Mouse (Mus musculus): ENCODE data around the gene Nol10. TPM values are rescaled to one million over a fixed set of nuclear protein-coding genes. Genes with fewer than 3 reads are reported as not detected.
"Not testable (repeated sequence)": the region's sequence is repeated elsewhere in the genome, so short reads cannot be mapped to it uniquely, and the experiment has no call there.

Gene Nol10
- polyA plus RNA-seq, 1 experiment from 2014 or later: 15.0 TPM

- peak; percentile 28 for DNase-seq (ENCODE audit: low spot score)
- H3K27me3 ChIP-seq (ENCODE audit: insufficient read depth, low read length): no peaks in the 10 kb centered on the region
- no peak overlapping the region for H3K27ac ChIP-seq
- H3K4me1 ChIP-seq (replicated peaks; ENCODE audit: insufficient read depth, low read length): no peaks in the 10 kb centered on the region; the same call in 1 of the 2 replicates
- WGBS: 55% methylated on average over 7 of the region's 7 CpGs
- no peak for ATAC-seq (replicated peaks; ENCODE audit: low FRiP score, low read depth)
- no peak overlapping the region for H3K9ac ChIP-seq (ENCODE audit: low read depth, low read length)
- H3K4me3 ChIP-seq (replicated peaks; ENCODE audit: low read depth, low read length): no peak overlapping the region
- no peak for TF ChIP-seq CTCF (IDR thresholded peaks at IDR 0.05; ENCODE audit: low read depth)
- H3K9me3 ChIP-seq (replicated peaks; ENCODE audit: low read length): no peaks in the 10 kb centered on the region
- H3K36me3 ChIP-seq (ENCODE audit: insufficient read depth, low read length): no peaks in the 10 kb centered on the region
- H3K4me2 ChIP-seq (ENCODE audit: low read length): no peak overlapping the region
These were observed 121.6 kb downstream of the Nol10 start for GRCm38 (mm10) chr12:17469869-17470268.

- H3K4me3 ChIP-seq (replicated peaks; ENCODE audit: low read depth, low read length); H3K4me2 ChIP-seq (ENCODE audit: low read length); H3K9me3 ChIP-seq (replicated peaks; ENCODE audit: low read length); H3K27ac ChIP-seq; H3K4me1 ChIP-seq (replicated peaks; ENCODE audit: insufficient read depth, low read length); H3K9ac ChIP-seq (ENCODE audit: low read depth, low read length); DNase-seq (ENCODE audit: low spot score); ATAC-seq (replicated peaks; ENCODE audit: low FRiP score, low read depth); H3K36me3 ChIP-seq (ENCODE audit: insufficient read depth, low read length); H3K27me3 ChIP-seq (ENCODE audit: insufficient read depth, low read length): not testable (repeated sequence)
These were observed 122.3 kb downstream of the Nol10 start for GRCm38 (mm10) chr12:17470528-17470927.

DNA sequence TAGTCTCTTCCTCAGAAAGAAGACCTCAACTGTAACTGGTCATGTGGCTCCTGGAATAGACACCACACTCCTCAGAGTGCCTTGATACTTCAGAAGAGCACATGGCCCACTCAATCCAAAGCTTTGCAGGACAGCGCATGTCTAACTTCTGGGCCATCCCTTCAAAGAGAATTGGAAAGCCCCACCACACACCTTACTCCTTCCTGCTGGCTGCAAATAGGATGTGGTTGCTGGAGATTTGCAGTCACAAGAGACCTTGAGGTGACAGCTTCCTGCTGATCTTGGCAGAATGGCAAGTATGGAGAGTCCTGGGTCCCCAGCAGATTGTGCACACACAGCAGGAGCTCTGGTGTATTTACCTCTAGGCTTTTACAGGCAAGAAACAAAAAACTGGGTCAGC lies 123.1 kb downstream of the Nol10 start:
- Histone ChIP-seq H3K27me3 (ENCODE audit: insufficient read depth, low read length) (no peaks in the 10 kb centered on the region), H3K9ac (ENCODE audit: low read depth, low read length) (no peak overlapping the region), H3K4me1 (replicated peaks; ENCODE audit: insufficient read depth, low read length) (no peaks in the 10 kb centered on the region; the same call in 1 of the 2 replicates), H3K27ac (no peak overlapping the region), H3K9me3 (replicated peaks; ENCODE audit: low read length) (no peaks in the 10 kb centered on the region), H3K4me2 (ENCODE audit: low read length) (no peak overlapping the region), H3K4me3 (replicated peaks; ENCODE audit: low read depth, low read length) (no peak overlapping the region), H3K36me3 (ENCODE audit: insufficient read depth, low read length) (no peaks in the 10 kb centered on the region)
- peak; percentile 59 for DNase-seq (ENCODE audit: low spot score)
- ATAC-seq (replicated peaks; ENCODE audit: low FRiP score, low read depth): no peak
- no peak for TF ChIP-seq CTCF (IDR thresholded peaks at IDR 0.05; ENCODE audit: low read depth)
- WGBS: 72% methylated on average over 1 of the region's 1 CpGs

DNA sequence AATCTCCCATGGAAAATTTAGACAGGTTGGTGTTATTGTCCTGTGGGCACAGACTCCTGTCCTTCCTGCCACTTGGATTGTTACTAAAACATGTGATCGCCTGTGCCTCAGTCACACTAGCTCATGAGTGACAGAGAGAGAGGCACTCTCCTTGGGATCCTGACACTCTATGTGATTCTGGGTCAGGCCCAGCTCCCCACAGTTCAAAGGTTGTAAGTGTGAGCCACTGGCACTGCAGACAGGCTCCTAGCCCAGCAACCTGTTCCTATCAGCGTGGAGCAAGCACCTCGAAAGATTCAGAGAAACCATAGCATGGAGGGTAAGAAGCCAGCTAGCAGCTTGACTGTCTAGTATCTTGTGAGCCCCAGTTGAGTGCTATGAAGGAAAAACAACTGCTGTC lies 124.9 kb downstream of the Nol10 start:
- ATAC-seq (replicated peaks; ENCODE audit: low FRiP score, low read depth) (no peak), DNase-seq (ENCODE audit: low spot score) (no peak)
- TF ChIP-seq CTCF (IDR thresholded peaks at IDR 0.05; ENCODE audit: low read depth): no peak
- Histone ChIP-seq H3K4me2 (ENCODE audit: low read length) (no peak overlapping the region), H3K4me1 (replicated peaks; ENCODE audit: insufficient read depth, low read length) (no peaks in the 10 kb centered on the region; the same call in 1 of the 2 replicates), H3K27ac (no peak overlapping the region), H3K4me3 (replicated peaks; ENCODE audit: low read depth, low read length) (no peak overlapping the region), H3K36me3 (ENCODE audit: insufficient read depth, low read length) (no peaks in the 10 kb centered on the region), H3K9me3 (replicated peaks; ENCODE audit: low read length) (no peaks in the 10 kb centered on the region), H3K27me3 (ENCODE audit: insufficient read depth, low read length) (no peaks in the 10 kb centered on the region), H3K9ac (ENCODE audit: low read depth, low read length) (no peak overlapping the region)
- 96% methylated on average over 3 of the region's 3 CpGs for WGBS

DNA sequence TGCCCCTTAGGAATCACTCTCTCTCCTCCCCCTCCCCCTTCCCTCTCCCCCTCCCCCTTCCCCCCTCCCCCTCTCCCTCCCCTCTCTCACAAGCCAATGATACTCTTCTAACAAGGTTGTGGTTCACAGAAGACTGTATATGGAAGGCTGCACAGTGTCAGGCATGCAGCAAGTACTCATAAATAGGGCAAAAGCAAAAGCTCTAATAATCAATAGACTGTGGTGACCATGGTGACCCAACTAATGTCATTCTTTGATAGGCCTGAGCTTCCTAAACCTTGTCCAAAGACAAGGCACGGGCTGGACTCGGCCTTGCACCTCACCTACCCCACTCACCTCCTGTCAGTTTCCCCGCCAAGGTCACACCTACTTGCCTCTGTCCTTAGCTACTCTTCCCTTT lies 125.6 kb downstream of the Nol10 start:
- TF ChIP-seq CTCF (IDR thresholded peaks at IDR 0.05; ENCODE audit: low read depth): no peak
- Histone ChIP-seq H3K36me3 (ENCODE audit: insufficient read depth, low read length) (no peaks in the 10 kb centered on the region), H3K4me1 (replicated peaks; ENCODE audit: insufficient read depth, low read length) (no peaks in the 10 kb centered on the region; the same call in 1 of the 2 replicates), H3K27me3 (ENCODE audit: insufficient read depth, low read length) (no peaks in the 10 kb centered on the region), H3K9me3 (replicated peaks; ENCODE audit: low read length) (no peaks in the 10 kb centered on the region), H3K4me3 (replicated peaks; ENCODE audit: low read depth, low read length) (no peak overlapping the region), H3K4me2 (ENCODE audit: low read length) (no peak overlapping the region), H3K27ac (no peak overlapping the region), H3K9ac (ENCODE audit: low read depth, low read length) (no peak overlapping the region)
- no peak for DNase-seq (ENCODE audit: low spot score)
- WGBS: 88% methylated on average over 3 of the region's 3 CpGs
- no peak for ATAC-seq (replicated peaks; ENCODE audit: low FRiP score, low read depth)

DNA sequence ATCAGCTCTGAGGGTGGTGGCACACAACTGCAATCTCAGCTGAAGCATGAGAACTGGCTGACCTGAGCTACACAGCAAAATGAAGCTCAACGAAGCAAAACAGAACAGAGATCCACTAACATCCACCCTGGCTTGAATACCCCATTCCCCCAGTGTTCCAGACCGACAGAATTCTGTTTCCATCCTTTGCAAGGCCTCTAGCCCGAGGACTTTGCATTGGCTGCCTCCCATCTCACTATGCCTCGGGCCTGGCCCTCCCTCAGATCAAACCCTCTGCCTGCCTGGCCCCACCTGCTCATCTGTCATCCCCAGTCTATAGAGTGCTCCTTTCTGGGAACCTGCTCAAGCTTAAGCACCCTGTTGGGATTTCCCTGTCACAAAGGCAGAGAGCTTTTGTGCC lies 126.4 kb downstream of the Nol10 start:
- H3K9ac ChIP-seq (ENCODE audit: low read depth, low read length): no peak overlapping the region
- H3K9me3 ChIP-seq (replicated peaks; ENCODE audit: low read length): no peaks in the 10 kb centered on the region
- no peak overlapping the region for H3K27ac ChIP-seq
- no peaks in the 10 kb centered on the region; the same call in 1 of the 2 replicates for H3K4me1 ChIP-seq (replicated peaks; ENCODE audit: insufficient read depth, low read length)
- 55% methylated on average over 4 of the region's 4 CpGs for whole genome bisulfite sequencing
- H3K4me3 ChIP-seq (replicated peaks; ENCODE audit: low read depth, low read length): no peak overlapping the region
- ATAC-seq (replicated peaks; ENCODE audit: low FRiP score, low read depth): peak; percentile 42; the same call in 1 of the 2 replicates
- no peaks in the 10 kb centered on the region for H3K27me3 ChIP-seq (ENCODE audit: insufficient read depth, low read length)
- no peak overlapping the region for H3K4me2 ChIP-seq (ENCODE audit: low read length)
- no peaks in the 10 kb centered on the region for H3K36me3 ChIP-seq (ENCODE audit: insufficient read depth, low read length)
- no peak for DNase-seq (ENCODE audit: low spot score)
- TF ChIP-seq CTCF (IDR thresholded peaks at IDR 0.05; ENCODE audit: low read depth): no peak

GRCm38 (mm10) chr12:17475146-17475545 lies 126.9 kb downstream of the Nol10 start:
- TF ChIP-seq CTCF (IDR thresholded peaks at IDR 0.05; ENCODE audit: low read depth): no peak
- no peaks in the 10 kb centered on the region for H3K9me3 ChIP-seq (replicated peaks; ENCODE audit: low read length)
- no peak overlapping the region for H3K4me2 ChIP-seq (ENCODE audit: low read length)
- H3K4me1 ChIP-seq (replicated peaks; ENCODE audit: insufficient read depth, low read length): no peaks in the 10 kb centered on the region
- no peaks in the 10 kb centered on the region for H3K36me3 ChIP-seq (ENCODE audit: insufficient read depth, low read length)
- no peak for DNase-seq (ENCODE audit: low spot score)
- no peak overlapping the region for H3K4me3 ChIP-seq (replicated peaks; ENCODE audit: low read depth, low read length)
- ATAC-seq (replicated peaks; ENCODE audit: low FRiP score, low read depth): peak; percentile 49; the same call in 1 of the 2 replicates
- no peak overlapping the region for H3K27ac ChIP-seq
- H3K9ac ChIP-seq (ENCODE audit: low read depth, low read length): no peak overlapping the region
- no peaks in the 10 kb centered on the region for H3K27me3 ChIP-seq (ENCODE audit: insufficient read depth, low read length)
- 79% methylated on average over 4 of the region's 4 CpGs for WGBS

All from kidney, postnatal 0 days (tissue).